Mouse (Mus musculus): ENCODE measurements around the gene Lrit2. TPM values are rescaled to one million over a fixed set of nuclear protein-coding genes. Genes with fewer than 3 reads are reported as not detected.

Lrit2 gene
- polyA plus RNA-seq (2014; fragmentation: Illumina TruSeq; extraction: RNeasy Lipid Tissue Mini Kit (QIAGEN cat#74804); ENCODE audit: low read depth, low replicate concordance), result not detected

GRCm38 (mm10) chr14:37067629-37068028, at the start of gene Lrit2:
Lrit2 (plus strand) TSS chr14:37067929.

DNA sequence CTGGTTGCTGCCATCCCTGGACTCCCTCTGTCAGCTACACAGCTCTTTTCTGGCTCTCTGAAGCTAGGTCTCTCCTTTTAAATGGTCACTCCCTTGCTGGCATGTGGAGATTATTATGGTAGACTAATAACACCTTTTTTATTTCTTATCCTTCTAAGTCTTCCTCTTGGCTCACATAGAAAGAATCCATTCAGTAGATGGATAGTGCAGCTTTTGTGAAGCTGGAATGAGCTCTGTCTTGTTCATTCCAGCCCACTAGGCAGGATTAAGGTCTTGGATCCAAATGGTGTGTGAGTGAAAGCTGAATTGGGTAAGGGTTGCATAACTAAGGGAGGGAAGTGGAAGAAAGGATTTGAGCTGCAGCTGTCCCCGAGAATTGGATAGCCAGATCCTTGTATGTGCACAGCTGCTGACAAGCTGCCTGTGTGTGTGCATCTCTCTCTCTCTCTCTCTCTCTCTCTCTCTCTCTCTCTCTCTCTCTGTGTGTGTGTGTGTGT, 18.8 kb upstream of the Lrit2 start, which contains the start of gene Rgr:
Rgr (minus strand) TSS at position 51 of the 497 bp plus-strand sequence.

GRCm38 (mm10) chr14:37097956-37098530, 30.3 kb downstream of the Lrit2 start, which contains the start of gene Cdhr1:
Cdhr1 (minus strand) TSS chr14:37098347.

DNA sequence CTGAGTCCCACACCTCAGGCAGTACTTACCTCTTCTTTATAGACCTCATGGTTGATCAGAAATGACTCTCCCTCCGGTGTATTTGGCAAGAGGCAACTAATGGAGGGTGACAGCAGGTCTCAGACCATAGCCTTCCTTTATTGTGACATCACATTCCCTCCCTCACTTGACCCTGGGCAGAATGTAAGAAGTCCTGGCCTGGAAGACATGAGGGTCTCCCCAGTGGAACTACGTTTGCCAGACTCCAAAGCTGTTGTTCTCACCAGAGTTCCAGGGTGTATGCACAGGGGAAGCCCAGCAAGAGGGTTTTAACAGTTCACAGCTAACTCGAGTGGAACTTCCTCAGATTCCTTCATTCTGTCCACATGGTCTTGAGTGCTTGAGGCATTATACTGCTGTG, 46.2 kb downstream of the Lrit2 start, which contains the start of gene 2610528A11Rik:
2610528A11Rik (minus strand) TSS at position 101 of the 400 bp plus-strand sequence.

Other genes starting within 250 kb of the Lrit2 start
- gene Ccser2, start 99.2 kb upstream of the Lrit2 start, polyA plus RNA-seq (2014; fragmentation: Illumina TruSeq; extraction: RNeasy Lipid Tissue Mini Kit (QIAGEN cat#74804); ENCODE audit: low read depth, low replicate concordance), result 300 TPM
- not detected for gene Rgr, start 19.0 kb upstream of the Lrit2 start, polyA plus RNA-seq (2014; fragmentation: Illumina TruSeq; extraction: RNeasy Lipid Tissue Mini Kit (QIAGEN cat#74804); ENCODE audit: low read depth, low replicate concordance)
- gene Lrit1, start 13.1 kb upstream of the Lrit2 start, polyA plus RNA-seq (2014; fragmentation: Illumina TruSeq; extraction: RNeasy Lipid Tissue Mini Kit (QIAGEN cat#74804); ENCODE audit: low read depth, low replicate concordance), result 0.07 TPM
- 0.42 TPM for gene Cdhr1, start 30.4 kb downstream of the Lrit2 start, polyA plus RNA-seq (2014; fragmentation: Illumina TruSeq; extraction: RNeasy Lipid Tissue Mini Kit (QIAGEN cat#74804); ENCODE audit: low read depth, low replicate concordance)
- gene 2610528A11Rik, start 46.1 kb downstream of the Lrit2 start, polyA plus RNA-seq (2014; fragmentation: Illumina TruSeq; extraction: RNeasy Lipid Tissue Mini Kit (QIAGEN cat#74804); ENCODE audit: low read depth, low replicate concordance), result 27.6 TPM
- gene Ghitm, start 67.3 kb downstream of the Lrit2 start, polyA plus RNA-seq (2014; fragmentation: Illumina TruSeq; extraction: RNeasy Lipid Tissue Mini Kit (QIAGEN cat#74804); ENCODE audit: low read depth, low replicate concordance), result 382 TPM